Mouse (Mus musculus): ENCODE data around the gene Dnajc13.

Gene Dnajc13

GRCm38 (mm10) chr9:104182328-104182727 is 80.4 kb downstream of the Dnajc13 start:
- in situ Hi-C loops (cut with MboI): no loop called here

GRCm38 (mm10) chr9:104181626-104182025 is 81.1 kb downstream of the Dnajc13 start:
- in situ Hi-C loops (cut with MboI): no loop called here

- in situ Hi-C loops (cut with MboI): no loop called here
These were observed 82.7 kb downstream of the Dnajc13 start for GRCm38 (mm10) chr9:104180046-104180445.

GRCm38 (mm10) chr9:104172342-104172741 is 90.4 kb downstream of the Dnajc13 start:
- in situ Hi-C loops (cut with MboI): no loop called here

GRCm38 (mm10) chr9:104171651-104172050 is 91.1 kb downstream of the Dnajc13 start:
- in situ Hi-C loops (cut with MboI): no loop called here

GRCm38 (mm10) chr9:104169986-104170385 is 92.7 kb downstream of the Dnajc13 start:
- in situ Hi-C loops (cut with MboI): no loop called here

- in situ Hi-C loops (cut with MboI): no loop called here
These were observed 96.8 kb downstream of the Dnajc13 start for GRCm38 (mm10) chr9:104165926-104166325.

GRCm38 (mm10) chr9:104164194-104164593 is 98.5 kb downstream of the Dnajc13 start:
- in situ Hi-C loops (cut with MboI): no loop called here

- in situ Hi-C loops (cut with MboI): no loop called here
These were observed 101.6 kb downstream of the Dnajc13 start for GRCm38 (mm10) chr9:104161117-104161516.

- in situ Hi-C loops (cut with MboI): no loop called here
These were observed 105.4 kb downstream of the Dnajc13 start for GRCm38 (mm10) chr9:104157291-104157690.

GRCm38 (mm10) chr9:104156506-104156905 is 106.2 kb downstream of the Dnajc13 start:
- in situ Hi-C loops (cut with MboI): no loop called here

GRCm38 (mm10) chr9:104155100-104155715 is 107.5 kb downstream of the Dnajc13 start:
- in situ Hi-C loops (cut with MboI): no loop called here

- in situ Hi-C loops (cut with MboI): no loop called here
These were observed 110.6 kb downstream of the Dnajc13 start for GRCm38 (mm10) chr9:104152121-104152520.

GRCm38 (mm10) chr9:104148969-104149368 is 113.8 kb downstream of the Dnajc13 start:
- in situ Hi-C loops (cut with MboI): no loop called here

- in situ Hi-C loops (cut with MboI): no loop called here
These were observed 116.0 kb downstream of the Dnajc13 start for GRCm38 (mm10) chr9:104146683-104147082.

- in situ Hi-C loops (cut with MboI): no loop called here
These were observed 118.3 kb downstream of the Dnajc13 start for GRCm38 (mm10) chr9:104144314-104144996.

- in situ Hi-C loops (cut with MboI): no loop called here
These were observed 119.9 kb downstream of the Dnajc13 start for GRCm38 (mm10) chr9:104142805-104143204.

GRCm38 (mm10) chr9:104140351-104140750 is 122.4 kb downstream of the Dnajc13 start:
- in situ Hi-C loops (cut with MboI): no loop called here

- in situ Hi-C loops (cut with MboI): no loop called here
These were observed 132.5 kb downstream of the Dnajc13 start for GRCm38 (mm10) chr9:104130141-104130755.

- in situ Hi-C loops (cut with MboI): no loop called here
These were observed 134.6 kb downstream of the Dnajc13 start for GRCm38 (mm10) chr9:104128110-104128509.

GRCm38 (mm10) chr9:104126833-104127232 is 135.9 kb downstream of the Dnajc13 start, which contains the start of gene Ackr4:
Ackr4 (minus strand) TSS chr9:104126933.
- in situ Hi-C loops (cut with MboI): no loop called here

GRCm38 (mm10) chr9:104123622-104124021 is 139.1 kb downstream of the Dnajc13 start:
- in situ Hi-C loops (cut with MboI): no loop called here

- in situ Hi-C loops (cut with MboI): no loop called here
These were observed 139.6 kb downstream of the Dnajc13 start for GRCm38 (mm10) chr9:104123101-104123500.

Measured in mature B cell (primary cell).